Mouse (Mus musculus) heart, embryonic 15.5 days (tissue): ENCODE results near the gene R3hcc1l. TPM values are rescaled to one million over a fixed set of nuclear protein-coding genes. Genes with fewer than 3 reads are reported as not detected.

Source experiments
- ATAC-seq: fragments of 200-750 bp; cut with Nextera tagmentation; replicated peaks from 2 replicates; pipeline ENCODE4 v1.8.0; 2017; ENCODE audit warnings: low read depth, moderate TSS enrichment; ENCODE audit not compliant: insufficient number of reproducible peaks, insufficient read depth, low FRiP score
- H3K27ac ChIP-seq: fragments of 300-500 bp; sonication (generic); 2 replicates; pipeline ENCODE4 v1.5.1; 2015; ENCODE audit warnings: mild to moderate bottlenecking, inconsistent platforms
- H3K27me3 ChIP-seq: fragments of 300-500 bp; sonication (generic); 2 replicates; pipeline ENCODE4 v1.6.1; 2015; ENCODE audit warnings: inconsistent platforms
- H3K36me3 ChIP-seq: fragments of 300-500 bp; sonication (generic); 2 replicates; pipeline ENCODE4 v1.6.1; 2015; ENCODE audit warnings: mild to moderate bottlenecking, inconsistent platforms
- H3K4me1 ChIP-seq: fragments of 300-500 bp; sonication (generic); replicated peaks from 2 replicates; pipeline ENCODE4 v1.6.1; 2015; ENCODE audit warnings: inconsistent platforms
- H3K4me2 ChIP-seq: fragments of 300-500 bp; sonication (generic); 2 replicates; pipeline ENCODE4 v1.6.1; 2015; ENCODE audit warnings: inconsistent platforms, mild to moderate bottlenecking, moderate library complexity
- H3K4me3 ChIP-seq: fragments of 300-500 bp; sonication (generic); 2 replicates; pipeline ENCODE4 v1.5.1; 2015; ENCODE audit warnings: mild to moderate bottlenecking, inconsistent platforms
- H3K9ac ChIP-seq: fragments of 300-500 bp; sonication (generic); 2 replicates; pipeline ENCODE4 v1.6.1; 2015; ENCODE audit warnings: mild to moderate bottlenecking, inconsistent platforms
- H3K9me3 ChIP-seq: fragments of 300-500 bp; sonication (generic); replicated peaks from 2 replicates; pipeline ENCODE4 v1.6.1; 2016; ENCODE audit warnings: inconsistent platforms
- WGBS: fragments of 180-500 bp; shearing (Covaris S2); methylation state at CpG from one replicate; pipeline ENCODE4 v1.1.7; 2015; ENCODE audit warnings: mixed read lengths; 5-methylcytosine and 5-hydroxymethylcytosine counted together
- polyA plus RNA-seq: library from polyadenylated mRNA; unstranded; fragments of >200 nt; fragmentation: Nextera tagmentation; extraction: Ambion mirVana; gene quantifications from 2 replicates; pipeline ENCODE4 v1.2.1, GENCODE M21; 2015

Gene R3hcc1l
- polyA plus RNA-seq, 1 experiment from 2014 or later: 14.2 TPM

DNA sequence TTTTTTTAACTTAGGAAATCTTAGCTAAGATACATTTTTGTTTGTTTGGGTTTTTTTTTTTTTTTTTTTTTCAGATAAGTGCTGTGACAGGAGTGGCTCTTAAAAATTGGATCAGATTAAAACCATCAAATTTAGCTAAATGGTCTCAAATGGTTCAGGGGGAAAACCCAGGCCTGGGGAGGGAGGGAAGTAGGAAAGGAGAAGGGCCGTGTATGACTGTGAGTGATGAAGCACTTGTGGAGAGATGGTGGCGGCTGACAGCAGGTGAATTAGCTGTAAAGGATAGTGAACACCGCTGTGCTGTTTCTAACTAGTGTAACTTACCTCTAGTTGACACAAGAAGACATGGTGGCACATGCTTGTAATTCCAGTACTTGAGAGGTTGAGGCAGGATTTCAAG, 40.1 kb downstream of the R3hcc1l start:
- ATAC-seq: no peak

DNA sequence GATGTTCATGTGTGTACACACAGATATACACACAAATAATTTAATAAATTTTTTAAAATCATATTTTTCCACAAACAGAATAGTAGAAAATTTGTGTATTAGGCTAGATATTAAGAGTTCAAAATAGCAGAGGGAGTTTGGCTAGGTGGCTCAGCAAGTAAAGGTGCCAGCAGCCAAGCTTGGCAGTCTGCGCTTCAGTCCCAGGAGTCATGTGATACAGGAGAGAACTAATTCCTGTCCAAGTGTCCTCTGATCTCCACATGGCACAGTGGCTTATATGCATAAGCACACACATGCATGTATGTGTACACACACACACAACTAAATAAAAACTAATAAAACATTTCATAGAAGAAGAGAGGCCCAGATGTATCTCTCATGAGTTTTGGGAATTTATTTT, 43.4 kb downstream of the R3hcc1l start:
- no peak overlapping the region for H3K4me3 ChIP-seq
- H3K27ac ChIP-seq: no peak overlapping the region
- no peaks in the 10 kb centered on the region; the same call in 1 of the 2 replicates for H3K4me1 ChIP-seq
- H3K9ac ChIP-seq: no peak overlapping the region
- no peak for ATAC-seq
- H3K9me3 ChIP-seq: no peaks in the 10 kb centered on the region
- H3K4me2 ChIP-seq: no peak overlapping the region
- H3K36me3 ChIP-seq: peaks cover 3% of the 10 kb centered on the region; the same call in 1 of the 2 replicates
- no peaks in the 10 kb centered on the region for H3K27me3 ChIP-seq
- WGBS: 87% methylated on average over 1 of the region's 1 CpGs

More for the DNA sequence above, 40.1 kb downstream of the R3hcc1l start:
- Histone ChIP-seq H3K27me3 (no peaks in the 10 kb centered on the region), H3K36me3 (0 out of 2 replicates have a peak, but pooled peaks cover 3% of the 10 kb centered on the region), H3K4me3 (no peak overlapping the region), H3K27ac (no peak overlapping the region), H3K9ac (no peak overlapping the region), H3K9me3 (no peaks in the 10 kb centered on the region), H3K4me1 (no peaks in the 10 kb centered on the region), H3K4me2 (no peak overlapping the region)
- WGBS: 74% methylated on average over 3 of the region's 3 CpGs

- Histone ChIP-seq H3K27me3 (no peaks in the 10 kb centered on the region), H3K4me1 (no peaks in the 10 kb centered on the region; the same call in 1 of the 2 replicates), H3K36me3 (peaks cover 3% of the 10 kb centered on the region; the same call in 1 of the 2 replicates), H3K9me3 (no peaks in the 10 kb centered on the region), H3K9ac (no peak overlapping the region), H3K27ac (no peak overlapping the region), H3K4me3 (no peak overlapping the region), H3K4me2 (no peak overlapping the region)
- 98% methylated on average over 3 of the region's 3 CpGs for WGBS
- ATAC-seq: no peak
These were observed 44.4 kb downstream of the R3hcc1l start for GRCm38 (mm10) chr19:42562981-42563380.

DNA sequence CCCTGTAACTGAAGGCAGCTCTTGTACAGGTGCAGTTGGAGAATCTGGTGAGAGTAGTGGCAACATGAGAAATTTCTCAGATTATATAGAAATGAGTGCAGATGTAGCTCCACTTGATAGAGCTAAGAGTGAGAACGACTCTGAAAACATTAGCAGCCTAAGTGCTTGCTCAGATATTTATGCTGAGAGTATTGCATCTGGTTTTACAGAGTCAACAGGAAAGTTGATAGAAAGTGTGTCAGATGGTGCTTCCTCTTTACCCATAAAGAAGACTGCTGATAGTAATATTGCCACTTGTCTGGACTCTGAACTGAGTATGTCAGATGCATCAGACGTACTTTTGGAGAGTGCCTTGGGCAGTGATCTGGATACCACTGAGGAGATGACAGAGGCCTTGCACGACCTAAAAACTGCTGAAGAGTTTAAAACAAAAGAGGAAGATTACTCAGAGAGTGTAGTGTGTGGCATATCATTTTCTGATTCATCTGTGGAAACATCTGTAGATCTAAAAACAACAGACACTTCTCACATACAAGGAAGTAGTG, 45.2 kb downstream of the R3hcc1l start:
- ATAC-seq: no peak
- Histone ChIP-seq H3K4me1 (no peaks in the 10 kb centered on the region; the same call in 1 of the 2 replicates), H3K4me3 (no peak overlapping the region), H3K4me2 (no peak overlapping the region), H3K27ac (no peak overlapping the region), H3K9ac (no peak overlapping the region), H3K27me3 (no peaks in the 10 kb centered on the region), H3K36me3 (peaks cover 3% of the 10 kb centered on the region; the same call in 1 of the 2 replicates), H3K9me3 (no peaks in the 10 kb centered on the region)
- 82% methylated on average over 3 of the region's 3 CpGs for WGBS

DNA sequence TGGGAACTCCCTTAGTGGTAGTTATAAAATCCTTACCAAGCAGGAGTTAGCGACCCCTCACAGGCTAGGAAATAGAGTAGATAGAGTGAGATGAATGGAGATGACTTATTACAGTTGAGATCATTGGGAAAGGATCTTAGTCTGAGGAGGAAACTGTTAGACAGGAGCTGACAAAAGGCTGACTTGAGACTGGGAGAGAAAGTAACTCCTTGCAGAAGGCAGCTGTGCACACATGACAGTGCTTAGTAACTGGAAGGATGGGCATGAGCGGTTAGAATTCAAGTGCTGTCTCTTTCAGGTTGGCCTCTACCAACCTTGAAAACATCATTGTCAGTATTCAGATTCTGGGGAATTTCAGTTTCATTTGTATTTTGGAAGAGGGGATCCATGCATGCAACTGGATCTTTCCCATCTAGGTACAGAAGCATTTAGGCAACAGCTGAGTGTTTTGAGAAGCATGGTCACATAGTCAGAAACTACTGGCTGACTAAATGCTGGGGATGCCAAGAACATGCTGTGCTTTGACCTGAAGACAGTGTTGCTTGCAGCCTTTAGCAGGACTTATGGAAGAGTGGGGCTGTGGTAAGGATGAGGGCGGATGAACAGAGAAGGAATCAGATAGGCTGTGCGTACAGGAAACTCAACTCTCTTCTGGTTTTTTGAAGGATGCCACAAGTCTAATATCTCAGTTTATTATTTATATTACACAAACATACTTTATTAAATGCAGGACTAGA, 47.9 kb downstream of the R3hcc1l start:
- ATAC-seq: no peak
- Histone ChIP-seq H3K9me3 (no peaks in the 10 kb centered on the region), H3K9ac (no peak overlapping the region), H3K36me3 (peaks cover 3% of the 10 kb centered on the region; the same call in 1 of the 2 replicates), H3K4me2 (no peak overlapping the region), H3K27me3 (no peaks in the 10 kb centered on the region), H3K4me3 (no peak overlapping the region), H3K27ac (no peak overlapping the region), H3K4me1 (no peaks in the 10 kb centered on the region; the same call in 1 of the 2 replicates)
- 83% methylated on average over 4 of the region's 4 CpGs for WGBS

- H3K9ac ChIP-seq: no peak overlapping the region
- peaks cover 3% of the 10 kb centered on the region; the same call in 1 of the 2 replicates for H3K36me3 ChIP-seq
- no peak overlapping the region for H3K4me2 ChIP-seq
- H3K27ac ChIP-seq: no peak overlapping the region
- H3K4me3 ChIP-seq: no peak overlapping the region
- no peaks in the 10 kb centered on the region for H3K9me3 ChIP-seq
- no peaks in the 10 kb centered on the region; the same call in 1 of the 2 replicates for H3K4me1 ChIP-seq
- no peak for ATAC-seq
- H3K27me3 ChIP-seq: no peaks in the 10 kb centered on the region
These were observed 48.5 kb downstream of the R3hcc1l start for GRCm38 (mm10) chr19:42567020-42567419.

DNA sequence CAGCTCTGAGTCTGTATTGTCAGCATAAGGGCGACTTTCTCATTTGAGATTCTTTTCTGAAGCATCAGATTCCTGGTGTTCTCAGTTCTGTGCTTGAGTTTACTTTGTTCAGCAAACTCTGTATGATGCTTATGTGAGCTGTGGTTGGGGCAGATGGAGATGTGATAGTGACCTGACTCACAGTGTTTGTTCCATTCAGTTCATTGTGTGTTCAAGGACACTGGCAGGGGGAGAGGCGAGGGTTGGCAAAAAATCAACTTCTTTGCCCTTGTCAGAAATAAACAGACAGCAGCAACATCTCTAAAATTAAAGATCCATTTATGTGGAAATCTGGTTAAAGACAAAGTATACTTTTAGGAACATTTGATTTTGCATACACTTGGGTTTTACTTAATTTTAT, 50.5 kb downstream of the R3hcc1l start:
- H3K4me2 ChIP-seq: no peak overlapping the region
- H3K4me1 ChIP-seq: no peaks in the 10 kb centered on the region; the same call in 1 of the 2 replicates
- H3K27ac ChIP-seq: no peak overlapping the region
- ATAC-seq: no peak
- no peak overlapping the region for H3K4me3 ChIP-seq
- no peaks in the 10 kb centered on the region; the same call in 1 of the 2 replicates for H3K36me3 ChIP-seq
- no peaks in the 10 kb centered on the region for H3K27me3 ChIP-seq
- H3K9me3 ChIP-seq: no peaks in the 10 kb centered on the region
- 72% methylated on average over 2 of the region's 2 CpGs for WGBS
- no peak overlapping the region for H3K9ac ChIP-seq

DNA sequence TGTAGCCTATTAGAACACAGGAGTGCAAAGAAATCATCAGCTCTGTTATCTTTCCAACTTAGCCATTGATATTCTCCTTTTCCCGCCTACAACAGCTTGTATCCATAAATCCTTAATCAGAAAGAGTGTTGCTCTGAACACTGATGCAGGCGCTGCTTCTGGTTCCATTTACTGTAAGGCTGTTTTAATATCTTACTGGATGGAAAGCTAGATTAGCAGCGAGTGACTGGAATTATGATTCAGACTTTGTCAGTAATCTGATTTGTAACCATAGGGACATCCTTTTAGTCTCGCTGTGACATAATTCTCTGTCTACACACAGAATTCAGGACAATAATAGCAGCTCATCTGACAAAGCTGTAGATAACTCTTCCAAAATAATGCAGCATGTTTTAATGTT, 52.7 kb downstream of the R3hcc1l start:
- 74% methylated on average over 4 of the region's 4 CpGs for WGBS
- Histone ChIP-seq H3K9ac (no peak overlapping the region), H3K27ac (no peak overlapping the region), H3K4me3 (no peak overlapping the region), H3K4me2 (no peak overlapping the region), H3K36me3 (no peaks in the 10 kb centered on the region), H3K27me3 (no peaks in the 10 kb centered on the region), H3K4me1 (no peaks in the 10 kb centered on the region; the same call in 1 of the 2 replicates), H3K9me3 (no peaks in the 10 kb centered on the region)
- ATAC-seq: no peak; the same call in 1 of the 2 replicates

GRCm38 (mm10) chr19:42575317-42575716, 56.8 kb downstream of the R3hcc1l start:
- no peak overlapping the region for H3K27ac ChIP-seq
- H3K4me3 ChIP-seq: no peak overlapping the region
- no peaks in the 10 kb centered on the region for H3K36me3 ChIP-seq
- no peak for ATAC-seq
- H3K4me1 ChIP-seq: no peaks in the 10 kb centered on the region
- H3K9ac ChIP-seq: no peak overlapping the region
- no peaks in the 10 kb centered on the region for H3K9me3 ChIP-seq
- H3K27me3 ChIP-seq: no peaks in the 10 kb centered on the region
- H3K4me2 ChIP-seq: no peak overlapping the region
- WGBS: 73% methylated on average over 2 of the region's 2 CpGs

DNA sequence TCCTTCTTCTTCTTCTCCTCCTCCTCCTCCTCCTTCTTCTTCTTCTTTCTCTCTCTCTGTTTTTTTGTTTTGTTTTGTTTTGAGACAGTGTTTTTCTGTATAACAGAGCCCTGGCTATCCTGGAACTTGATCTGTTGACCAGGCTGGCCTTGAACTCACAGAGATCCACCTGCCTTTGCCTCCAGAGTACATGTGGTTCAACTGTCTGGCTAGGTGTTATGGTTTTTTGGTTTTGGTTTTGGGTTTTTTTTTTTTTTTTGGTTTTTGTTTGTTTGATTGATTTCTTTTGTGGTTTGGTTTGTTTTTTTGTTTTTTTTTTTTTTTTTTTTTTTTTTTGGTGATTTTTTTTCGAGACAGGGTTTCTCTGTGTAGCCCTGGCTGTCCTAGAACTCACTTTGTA, 58.3 kb downstream of the R3hcc1l start:
- Histone ChIP-seq H3K4me3 (no peak overlapping the region), H3K36me3 (no peaks in the 10 kb centered on the region), H3K4me1 (no peaks in the 10 kb centered on the region), H3K9me3 (no peaks in the 10 kb centered on the region), H3K27me3 (no peaks in the 10 kb centered on the region), H3K27ac (no peak overlapping the region), H3K4me2 (no peak overlapping the region), H3K9ac (no peak overlapping the region)
- ATAC-seq: no peak
- 100% methylated on average over 1 of the region's 1 CpGs for WGBS

DNA sequence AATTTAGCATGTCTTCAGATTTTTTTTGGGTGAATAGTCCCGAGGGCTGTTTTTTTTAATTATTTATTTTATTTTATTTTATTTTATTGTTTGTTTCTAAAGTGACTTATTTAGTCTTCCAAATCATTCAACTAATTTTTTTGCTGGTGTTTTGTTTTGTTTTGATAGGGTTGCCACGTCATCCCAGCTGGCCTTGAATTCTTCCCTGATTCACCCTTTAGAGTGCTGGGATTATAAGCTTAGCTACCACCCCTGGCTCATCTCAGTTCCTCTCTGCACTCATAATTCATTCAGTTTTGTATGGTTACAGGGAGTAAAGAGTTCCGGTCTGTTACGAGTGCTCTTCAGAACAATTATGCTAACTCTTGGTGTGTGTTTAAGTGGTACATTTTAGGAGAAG, 60.1 kb downstream of the R3hcc1l start:
- Histone ChIP-seq H3K9me3 (no peaks in the 10 kb centered on the region), H3K27me3 (no peaks in the 10 kb centered on the region), H3K4me1 (no peaks in the 10 kb centered on the region), H3K4me2 (no peak overlapping the region), H3K27ac (no peak overlapping the region), H3K36me3 (peaks cover 7% of the 10 kb centered on the region), H3K4me3 (no peak overlapping the region), H3K9ac (no peak overlapping the region)
- no peak for ATAC-seq
- 82% methylated on average over 4 of the region's 4 CpGs for WGBS

DNA sequence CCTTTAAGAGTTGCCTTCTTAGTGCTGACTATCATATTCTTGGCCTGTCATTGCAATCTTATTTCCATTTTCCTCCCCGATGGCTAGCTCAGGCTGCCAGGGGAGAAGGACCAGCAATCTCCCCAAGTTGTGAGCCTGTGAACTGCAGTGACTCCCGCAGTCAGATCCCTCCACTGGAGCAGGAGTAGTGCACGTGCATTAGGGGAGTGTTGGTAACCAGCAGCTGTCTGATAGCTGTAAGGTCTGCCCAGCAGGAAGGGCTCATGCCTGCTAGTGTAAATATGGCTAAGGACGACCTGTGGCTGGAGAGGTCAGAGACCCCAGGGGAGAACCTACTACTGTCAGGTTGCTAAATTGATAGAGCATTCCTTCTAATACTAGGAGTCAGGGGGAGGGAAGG, 62.1 kb downstream of the R3hcc1l start:
- no peaks in the 10 kb centered on the region for H3K27me3 ChIP-seq
- no peaks in the 10 kb centered on the region for H3K9me3 ChIP-seq
- H3K4me3 ChIP-seq: no peak overlapping the region
- WGBS: 28% methylated on average over 4 of the region's 4 CpGs
- no peak overlapping the region for H3K4me2 ChIP-seq
- H3K9ac ChIP-seq: no peak overlapping the region
- no peak overlapping the region for H3K27ac ChIP-seq
- H3K4me1 ChIP-seq: no peaks in the 10 kb centered on the region
- H3K36me3 ChIP-seq: peaks cover 18% of the 10 kb centered on the region
- no peak for ATAC-seq
